ENCODE assay signal across 20 mouse cellular contexts in the genomic region with DNA sequence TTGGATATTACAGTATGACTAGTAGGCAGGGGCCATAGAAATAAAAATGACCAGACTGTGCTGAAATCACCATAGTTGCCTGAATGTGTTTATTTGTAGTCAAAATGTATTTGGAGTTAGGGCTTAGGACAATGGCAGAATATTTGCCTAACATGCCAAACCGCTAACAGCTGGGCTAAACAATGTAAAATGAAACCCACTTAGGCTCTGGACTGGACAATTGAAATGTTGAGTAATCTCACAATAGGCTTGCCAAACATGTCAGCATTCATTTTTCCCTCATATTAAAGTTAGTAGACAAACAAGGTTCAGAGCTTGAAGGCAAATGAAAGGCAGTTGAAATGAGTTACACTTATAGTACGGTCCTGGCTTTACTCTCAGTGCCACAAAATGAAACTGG.
DNase-seq lines count a peak whose midpoint lies in the region; TF ChIP-seq lines count a peak whose summit lies in the region.
"Had no signal": no experiment of that assay in that cellular context is flagged by ENCODE, and none has a peak within 500 bp of the region (broad histone marks: within the 10 kb centered on the region; RNA-seq: fewer than 3 reads in every experiment).

No protein-coding gene starts in this region.

- no peaks in the 10 kb centered on the region for H3K79me2 ChIP-seq in myocyte (ENCODE audit: control insufficient read depth, insufficient read depth)

- no peaks in the 10 kb centered on the region for H3K27me3 ChIP-seq in myocyte (ENCODE audit: control insufficient read depth, insufficient read depth, insufficient read length)
- H3K27me3 ChIP-seq: embryonic facial prominence, embryonic 12.5 days; embryonic facial prominence, embryonic 15.5 days; forebrain, embryonic 12.5 days; forebrain, embryonic 15.5 days; hindbrain, embryonic 12.5 days; hindbrain, embryonic 15.5 days had no signal

- no peak overlapping the region for H3K4me3 ChIP-seq in myocyte
- H3K4me3 ChIP-seq: embryonic facial prominence, embryonic 12.5 days; embryonic facial prominence, embryonic 15.5 days; forebrain, embryonic 12.5 days; forebrain, embryonic 15.5 days; hindbrain, embryonic 12.5 days; hindbrain, embryonic 15.5 days had no signal

- peak; percentile 7 for DNase-seq in lung, postnatal 36 days
- DNase-seq in lung, postnatal 14 days = no peak
- peak; percentile 41 for DNase-seq in NIH3T3 (ENCODE audit: low read depth)
- no peak for DNase-seq in T-cell, adult 2 months (ENCODE audit: low spot score)
- DNase-seq in right cerebral cortex, postnatal 10 days (ENCODE audit: low spot score in 2 of 2) = no peak
- DNase-seq: adrenal gland, postnatal 10 days; adrenal gland, postnatal 36 days; cerebellum, adult 18-20 months; cerebellum, adult 9-10 months; cerebellum, postnatal 14 days; gastrocnemius, postnatal 14 days; heart, adult 11 months had no signal

- TF ChIP-seq POLR2A in myocyte (IDR thresholded peaks at IDR 0.05; ENCODE audit: insufficient read length, low read depth) = no peak

- no peaks in the 10 kb centered on the region for H3K36me3 ChIP-seq in myocyte (ENCODE audit: control insufficient read depth, insufficient read depth)
- H3K36me3 ChIP-seq: embryonic facial prominence, embryonic 12.5 days; embryonic facial prominence, embryonic 15.5 days; forebrain, embryonic 12.5 days; forebrain, embryonic 15.5 days; hindbrain, embryonic 12.5 days; hindbrain, embryonic 15.5 days had no signal

- H3K4me2 ChIP-seq in myocyte (ENCODE audit: low read depth) = no peak overlapping the region
- H3K4me2 ChIP-seq: embryonic facial prominence, embryonic 12.5 days; embryonic facial prominence, embryonic 15.5 days; forebrain, embryonic 12.5 days; forebrain, embryonic 15.5 days; heart, embryonic 11.5 days; hindbrain, embryonic 12.5 days; hindbrain, embryonic 15.5 days had no signal

- no peak overlapping the region for H3ac ChIP-seq in myocyte (ENCODE audit: control insufficient read depth, insufficient read length)

TF ChIP-seq in myocyte, 11 proteins besides CTCF, POLR2A, EP300 and RAD21:
- no peak for TF ChIP-seq POLR2AphosphoS2 (IDR thresholded peaks at IDR 0.05; ENCODE audit: insufficient read length, low read depth)
- TF ChIP-seq TCF3 (IDR thresholded peaks at IDR 0.05; ENCODE audit: insufficient read length, low read depth) = no peak
- TF ChIP-seq MAX (IDR thresholded peaks at IDR 0.05; ENCODE audit: low read depth) = no peak
- TF ChIP-seq MYOG (IDR thresholded peaks at IDR 0.05; ENCODE audit: control insufficient read depth in 1 of 3, insufficient read depth in 1 of 3, insufficient read length in 2 of 3, low read depth in 2 of 3) = peak in 1 of 3 experiments; percentile 32
- TF ChIP-seq MYOD1 (IDR thresholded peaks at IDR 0.05; ENCODE audit: control insufficient read depth in 1 of 3, insufficient read length in 2 of 3, low read depth in 2 of 3) = peak in 2 of 3 experiments; percentile 26 to 55
- peak; percentile 69; the same call in 1 of the 2 replicates for TF ChIP-seq CEBPB (IDR thresholded peaks at IDR 0.05; ENCODE audit: insufficient read depth, poor library complexity, severe bottlenecking)
- no peak for TF ChIP-seq USF1 (IDR thresholded peaks at IDR 0.05; ENCODE audit: low read depth)
- TF ChIP-seq REST (IDR thresholded peaks at IDR 0.05; ENCODE audit: insufficient read depth, insufficient read length) = no peak
- TF ChIP-seq TCF12 (IDR thresholded peaks at IDR 0.05; ENCODE audit: insufficient read depth, poor library complexity, severe bottlenecking) = no peak
- TF ChIP-seq E2F4 (IDR thresholded peaks at IDR 0.05; ENCODE audit: insufficient read depth) = no peak
- TF ChIP-seq SRF (IDR thresholded peaks at IDR 0.05; ENCODE audit: control insufficient read depth, insufficient read length, low read depth) = no peak

Comparison
In these comparisons a context has a peak if more than half of its experiments do, and no peak if none do; other contexts are left out.
1. DNase-seq: peak in lung, postnatal 36 days (single experiment) and NIH3T3 (single experiment); none in lung, postnatal 14 days (single experiment), T-cell, adult 2 months (single experiment) and right cerebral cortex, postnatal 10 days (0 of 2).